Mouse (Mus musculus) cerebellum, adult 11 months (tissue): ENCODE data around the gene Rasl12.

ENCODE experiments used
- DNase-seq: peaks from one replicate; pipeline ENCODE4 v3.0.0; 2022

Rasl12 gene

GRCm38 (mm10) chr9:65458975-65459374 is 60.7 kb downstream of the Rasl12 start:
- no peak for DNase-seq

- DNase-seq = no peak
Observed at GRCm38 (mm10) chr9:65460198-65460597, 61.9 kb downstream of the Rasl12 start.

GRCm38 (mm10) chr9:65460732-65461442 is 62.6 kb downstream of the Rasl12 start, which contains the start of gene Spg21:
Gene Spg21 (plus strand): TSS chr9:65460947.
- DNase-seq = peak; percentile 94

- DNase-seq = no peak
Observed at GRCm38 (mm10) chr9:65462544-65462943, 64.2 kb downstream of the Rasl12 start.

- DNase-seq = no peak
Observed at GRCm38 (mm10) chr9:65464161-65464560, 65.9 kb downstream of the Rasl12 start.
